Mouse (Mus musculus) lung, adult 2 months (tissue): Measurements from ENCODE around the gene Ttc30b.

ENCODE experiments used
- CTCF ChIP-seq: fragments of 200-500 bp; IDR thresholded peaks from 2 replicates; pipeline ENCODE4 v1.5.1; 2011; ENCODE audit warnings: mild to moderate bottlenecking, low read length, control low read depth; ENCODE audit not compliant: insufficient read depth
- POLR2A ChIP-seq: fragments of 200-500 bp; IDR thresholded peaks from 2 replicates; pipeline ENCODE4 v1.6.1; 2011; ENCODE audit warnings: low read depth, mild to moderate bottlenecking, control low read depth, low read length, borderline replicate concordance; ENCODE audit errors: extremely low read depth

GRCm38 (mm10) chr2:75930941-75931340 lies 7.4 kb downstream of the Ttc30b start:
- TF ChIP-seq CTCF (no peak), POLR2A (no peak)
